Mouse (Mus musculus) kidney, adult 11 months (tissue): ENCODE measurements at regions not wholly inside any gene's neighbourhood (a gene's known extent, or its start where the extent isn't known, plus 50 kb on each side); places are given as distances from the start of the nearest gene placed in this dataset.
A peak's percentile ranks its signal among the peaks of the same experiment; 100 is the strongest.

ENCODE experiments used
- DNase-seq: peaks from one replicate; pipeline ENCODE4 v3.0.0; 2022

- no peak for DNase-seq
Observed at GRCm38 (mm10) chr12:32653096-32653495, 166.2 kb upstream of the Nampt start.

- no peak for DNase-seq
Observed at GRCm38 (mm10) chr12:32656194-32656593, 163.2 kb upstream of the Nampt start.

GRCm38 (mm10) chr12:32661782-32662413 lies 157.4 kb upstream of the Nampt start:
- peak; percentile 75 for DNase-seq

GRCm38 (mm10) chr12:32666040-32666439 lies 153.3 kb upstream of the Nampt start:
- DNase-seq, result no peak

- DNase-seq, result peak; percentile 70
Observed at GRCm38 (mm10) chr12:32677908-32678307, 141.4 kb upstream of the Nampt start.

- no peak for DNase-seq
Observed at GRCm38 (mm10) chr12:32678756-32679155, 140.6 kb upstream of the Nampt start.

GRCm38 (mm10) chr12:32681910-32682309 lies 137.4 kb upstream of the Nampt start:
- peak; percentile 26 for DNase-seq

GRCm38 (mm10) chr12:32683375-32683774 lies 136.0 kb upstream of the Nampt start:
- DNase-seq, result no peak

GRCm38 (mm10) chr12:32685788-32686385 lies 133.5 kb upstream of the Nampt start:
- no peak for DNase-seq

- peak; percentile 49 for DNase-seq
Observed at GRCm38 (mm10) chr12:32689361-32689760, 130.0 kb upstream of the Nampt start.

- DNase-seq, result no peak
Observed at GRCm38 (mm10) chr12:32690096-32690495, 129.2 kb upstream of the Nampt start.

GRCm38 (mm10) chr12:32692081-32692819 lies 127.1 kb upstream of the Nampt start:
- DNase-seq, result peak; percentile 54

GRCm38 (mm10) chr12:32692962-32693361 lies 126.4 kb upstream of the Nampt start:
- no peak for DNase-seq

GRCm38 (mm10) chr12:32693678-32694077 lies 125.7 kb upstream of the Nampt start:
- DNase-seq, result no peak

- no peak for DNase-seq
Observed at GRCm38 (mm10) chr12:32696832-32697231, 122.5 kb upstream of the Nampt start.

GRCm38 (mm10) chr12:32709188-32709587 lies 110.2 kb upstream of the Nampt start:
- DNase-seq, result no peak

GRCm38 (mm10) chr12:32717129-32717921 lies 102.0 kb upstream of the Nampt start:
- DNase-seq, result peak; percentile 82

GRCm38 (mm10) chr12:32719203-32719602 lies 100.1 kb upstream of the Nampt start:
- DNase-seq, result no peak

- no peak for DNase-seq
Observed at GRCm38 (mm10) chr12:32724451-32725188, 94.7 kb upstream of the Nampt start.

GRCm38 (mm10) chr12:32727539-32727938 lies 91.8 kb upstream of the Nampt start:
- DNase-seq, result no peak

- no peak for DNase-seq
Observed at GRCm38 (mm10) chr12:32728425-32728824, 90.9 kb upstream of the Nampt start.

- no peak for DNase-seq
Observed at GRCm38 (mm10) chr12:32735224-32735623, 84.1 kb upstream of the Nampt start.

GRCm38 (mm10) chr12:32741465-32741864 lies 77.9 kb upstream of the Nampt start:
- no peak for DNase-seq
